Mouse (Mus musculus): ENCODE data around the gene Zp3r.
"Not testable (repeated sequence)": the region's sequence is repeated elsewhere in the genome, so short reads cannot be mapped to it uniquely, and the experiment has no call there.

The Zp3r gene

GRCm38 (mm10) chr1:130629521-130629920, at the start of gene Zp3r:
TSS of gene Zp3r (minus strand) at chr1:130629621.
- DNase-seq: peak in 1 of 2 experiments; percentile 8

- no peak for DNase-seq
These were observed 49.1 kb upstream of the Zp3r start for GRCm38 (mm10) chr1:130678551-130678950.

- not testable (repeated sequence) for DNase-seq
These were observed 34.2 kb upstream of the Zp3r start for GRCm38 (mm10) chr1:130663576-130663975.

GRCm38 (mm10) chr1:130661454-130661853, 32.0 kb upstream of the Zp3r start, which contains the start of gene C4bp:
TSS of gene C4bp (minus strand) at chr1:130661632.
- no peak for DNase-seq

- DNase-seq: not testable (repeated sequence)
These were observed 30.2 kb upstream of the Zp3r start for GRCm38 (mm10) chr1:130659641-130660040.

GRCm38 (mm10) chr1:130644103-130644502, 14.7 kb upstream of the Zp3r start:
- no peak for DNase-seq

GRCm38 (mm10) chr1:130640967-130641366, 11.5 kb upstream of the Zp3r start:
- no peak for DNase-seq

- DNase-seq: peak; percentile 85 to 89
These were observed 4.5 kb upstream of the Zp3r start for GRCm38 (mm10) chr1:130633761-130634410.

- peak; percentile 25 to 60 for DNase-seq
These were observed 3.9 kb upstream of the Zp3r start for GRCm38 (mm10) chr1:130633316-130633715.

GRCm38 (mm10) chr1:130596291-130596690, 33.1 kb downstream of the Zp3r start:
- peak; percentile 24 to 41 for DNase-seq

- no peak for DNase-seq
These were observed 40.8 kb downstream of the Zp3r start for GRCm38 (mm10) chr1:130588659-130589058.

- DNase-seq: no peak
These were observed 53.0 kb downstream of the Zp3r start for GRCm38 (mm10) chr1:130576389-130576788.

- DNase-seq: peak; percentile 18 to 45
These were observed 53.5 kb downstream of the Zp3r start for GRCm38 (mm10) chr1:130575962-130576361.

GRCm38 (mm10) chr1:130551407-130552249, 77.8 kb downstream of the Zp3r start:
- DNase-seq: peak in 1 of 2 experiments; percentile 14

- DNase-seq: peak; percentile 51 to 65
These were observed 78.9 kb downstream of the Zp3r start for GRCm38 (mm10) chr1:130550242-130551167.

- no peak for DNase-seq
These were observed 79.7 kb downstream of the Zp3r start for GRCm38 (mm10) chr1:130549698-130550097.

- peak in 1 of 2 experiments; percentile 17 for DNase-seq
These were observed 80.3 kb downstream of the Zp3r start for GRCm38 (mm10) chr1:130549160-130549559.

- DNase-seq: peak; percentile 77 to 84
These were observed 81.6 kb downstream of the Zp3r start for GRCm38 (mm10) chr1:130547674-130548429.
